Mouse (Mus musculus) bone marrow, adult 2 months (tissue): ENCODE results near the gene Arhgap21. TPM values are rescaled to one million over a fixed set of nuclear protein-coding genes. Genes with fewer than 3 reads are reported as not detected.

Experiments
- H3K27ac ChIP-seq: fragments of 200-500 bp; 2 replicates; pipeline ENCODE4 v1.5.1; 2012; ENCODE audit warnings: low read depth, mild to moderate bottlenecking, control low read depth, inconsistent platforms, low read length; ENCODE audit not compliant: control insufficient read depth, poor library complexity, insufficient read depth
- H3K4me1 ChIP-seq: fragments of 200-500 bp; 2 replicates; pipeline ENCODE4 v1.6.1; 2011; ENCODE audit warnings: low read length; ENCODE audit not compliant: control insufficient read depth, insufficient read depth
- H3K4me3 ChIP-seq: fragments of 200-500 bp; replicated peaks from 2 replicates; pipeline ENCODE3; 2011; ENCODE audit warnings: mild to moderate bottlenecking, low read depth, low read length, control low read depth; ENCODE audit not compliant: control insufficient read depth
- CTCF ChIP-seq: fragments of 200-500 bp; IDR thresholded peaks from 2 replicates; pipeline ENCODE4 v1.5.1; 2011; ENCODE audit warnings: low read length, control low read depth; ENCODE audit not compliant: control insufficient read depth, insufficient read depth
- POLR2A ChIP-seq: fragments of 200-500 bp; IDR thresholded peaks from 2 replicates; pipeline ENCODE4 v1.6.1; 2011; ENCODE audit warnings: low read depth, mild to moderate bottlenecking, control low read depth, low read length, borderline replicate concordance; ENCODE audit not compliant: control insufficient read depth
- WGBS: fragments of 180-500 bp; shearing (Covaris S2); methylation state at CpG from one replicate; pipeline ENCODE4 v1.1.7; 2018; 5-methylcytosine and 5-hydroxymethylcytosine counted together
- polyA plus RNA-seq: library from polyadenylated mRNA; stranded (reverse); fragments of >200 nt; gene quantifications from 2 replicates; pipeline ENCODE4 v1.2.4, GENCODE M21; 2011; ENCODE audit warnings: low replicate concordance; ENCODE audit not compliant: missing spikeins, insufficient read depth, insufficient read length

The Arhgap21 gene
- polyA plus RNA-seq, 1 experiment, result 22.6 TPM

- peak overlapping the region; percentile 62 for H3K4me3 ChIP-seq
- under 1% methylated on average over 49 of the region's 49 CpGs for WGBS
- TF ChIP-seq POLR2A (peak; percentile 94; the same call in 1 of the 2 replicates), CTCF (no peak)
- peak overlapping the region; percentile 95 for H3K27ac ChIP-seq
- no peaks in the 10 kb centered on the region for H3K4me1 ChIP-seq
Measured at GRCm38 (mm10) chr2:20969201-20970200, 820 bp upstream of the Arhgap21 start.

DNA sequence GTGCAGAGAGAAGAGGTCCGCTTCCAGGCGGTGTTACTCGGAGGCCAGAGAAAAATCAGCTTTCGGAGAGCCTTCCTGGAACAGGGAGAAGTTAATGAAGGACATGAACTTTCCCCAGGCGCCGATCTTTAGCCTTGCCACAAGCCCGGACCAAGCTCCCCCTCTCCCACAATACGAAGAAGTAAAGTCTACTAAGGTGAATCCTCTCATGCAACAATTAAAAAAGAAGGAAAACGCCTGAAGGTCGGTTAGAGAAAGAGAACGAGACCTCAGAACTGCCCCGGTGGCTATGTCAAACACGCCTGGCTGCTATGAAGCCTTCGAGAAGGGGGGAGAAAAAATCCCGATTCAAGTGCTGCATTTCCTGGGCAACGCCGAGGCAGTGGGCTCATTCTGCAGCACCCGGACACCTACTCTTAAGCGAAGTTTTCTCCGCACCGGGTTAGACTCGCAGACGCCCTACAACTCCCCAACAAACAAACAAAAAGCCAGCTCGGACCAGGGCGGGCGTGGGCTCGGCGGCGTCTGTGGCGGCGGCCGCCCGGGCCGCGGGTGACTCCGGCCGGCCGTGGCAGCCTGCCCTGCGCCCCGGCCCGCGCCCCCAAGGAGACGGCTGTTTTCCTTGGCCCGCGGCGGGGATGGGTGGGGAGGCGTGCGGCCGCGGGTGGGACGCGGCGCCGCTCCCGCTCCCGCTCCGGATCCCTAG is 882 bp downstream of the Arhgap21 start:
- no peak for TF ChIP-seq CTCF
- TF ChIP-seq POLR2A, result no peak; the same call in 1 of the 2 replicates
- WGBS, result 1% methylated on average over 57 of the region's 57 CpGs
- H3K27ac ChIP-seq, result peak overlapping the region; percentile 95
- H3K4me3 ChIP-seq, result peak overlapping the region; percentile 62
- no peaks in the 10 kb centered on the region for H3K4me1 ChIP-seq

DNA sequence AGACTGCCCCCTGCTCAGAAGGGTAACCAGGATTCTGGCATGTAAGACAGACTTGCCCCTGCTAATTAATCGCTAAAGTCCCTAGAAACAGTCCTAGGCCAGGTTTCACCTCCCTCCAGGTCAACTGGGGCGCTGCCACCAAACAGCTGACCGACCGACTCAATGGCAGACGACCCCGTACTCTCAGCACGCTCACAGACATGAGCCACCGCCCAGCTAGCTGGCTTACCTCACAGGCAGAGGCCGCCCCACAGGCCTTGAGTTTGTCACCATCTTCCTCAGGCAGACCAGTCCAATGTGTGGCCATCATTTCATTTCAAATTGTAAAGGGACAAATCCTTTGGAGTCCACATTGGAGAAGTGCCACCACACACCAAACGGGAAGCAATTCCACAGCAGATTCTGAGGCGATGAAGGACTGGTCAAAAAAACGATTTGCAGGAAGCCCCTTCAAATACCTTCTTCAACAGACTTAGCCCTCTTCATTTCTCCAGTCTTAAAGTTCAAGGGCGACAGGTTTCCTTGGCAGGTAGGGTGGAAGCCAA is 1.5 kb downstream of the Arhgap21 start:
- no peak for TF ChIP-seq POLR2A
- TF ChIP-seq CTCF, result no peak
- Histone ChIP-seq H3K4me3 (peak overlapping the region; percentile 62), H3K4me1 (peaks cover 1% of the 10 kb centered on the region; the same call in 1 of the 2 replicates), H3K27ac (peak overlapping the region; percentile 20; the same call in 1 of the 2 replicates)
- 23% methylated on average over 13 of the region's 13 CpGs for WGBS

DNA sequence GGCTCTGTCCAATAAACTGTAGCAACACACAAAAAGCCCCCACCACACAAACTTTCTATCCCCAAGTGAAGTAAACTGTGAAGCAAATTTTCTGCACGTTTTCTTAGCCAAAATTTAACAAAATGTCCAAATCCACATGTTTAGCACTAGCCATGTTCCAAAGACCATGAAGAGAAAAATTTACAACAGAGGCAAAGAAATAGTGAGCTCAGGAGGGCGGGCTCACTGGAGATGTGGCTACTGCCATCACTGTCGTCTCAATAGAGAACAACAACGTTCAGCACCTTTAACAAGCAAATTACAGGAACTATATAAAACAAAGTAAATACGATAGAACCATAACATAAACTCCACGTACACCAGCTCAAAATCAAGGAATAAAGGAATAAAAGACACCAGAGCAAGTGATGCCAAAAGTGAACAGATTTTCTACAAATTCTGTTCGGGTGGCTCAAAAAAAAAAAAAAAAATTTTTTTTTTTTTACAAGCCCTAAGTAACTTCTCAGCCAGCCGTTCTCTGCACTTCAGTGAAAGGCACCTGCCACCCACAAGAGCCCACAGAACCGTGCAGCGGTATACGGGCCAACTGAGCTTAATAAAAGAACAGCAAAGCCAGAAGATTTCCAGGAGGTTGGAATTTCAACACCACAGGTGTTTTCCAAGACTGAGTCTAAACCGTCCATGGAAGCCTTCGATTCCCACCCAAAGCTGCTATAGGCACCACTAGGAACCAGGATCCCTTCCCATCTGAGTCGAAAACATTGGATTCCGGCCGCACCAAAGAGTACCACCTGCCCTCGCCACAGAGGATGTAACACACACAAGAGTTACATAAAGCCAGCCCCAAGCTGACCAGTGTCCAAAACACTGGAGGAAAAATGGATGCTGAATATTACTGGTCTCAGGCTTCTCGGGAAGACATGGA is 2.2 kb downstream of the Arhgap21 start:
- Histone ChIP-seq H3K4me3 (peak overlapping the region; percentile 62), H3K4me1 (peaks cover 4% of the 10 kb centered on the region; the same call in 1 of the 2 replicates), H3K27ac (peak overlapping the region; percentile 20; the same call in 1 of the 2 replicates)
- TF ChIP-seq CTCF, result no peak
- TF ChIP-seq POLR2A, result no peak
- 60% methylated on average over 18 of the region's 18 CpGs for WGBS

DNA sequence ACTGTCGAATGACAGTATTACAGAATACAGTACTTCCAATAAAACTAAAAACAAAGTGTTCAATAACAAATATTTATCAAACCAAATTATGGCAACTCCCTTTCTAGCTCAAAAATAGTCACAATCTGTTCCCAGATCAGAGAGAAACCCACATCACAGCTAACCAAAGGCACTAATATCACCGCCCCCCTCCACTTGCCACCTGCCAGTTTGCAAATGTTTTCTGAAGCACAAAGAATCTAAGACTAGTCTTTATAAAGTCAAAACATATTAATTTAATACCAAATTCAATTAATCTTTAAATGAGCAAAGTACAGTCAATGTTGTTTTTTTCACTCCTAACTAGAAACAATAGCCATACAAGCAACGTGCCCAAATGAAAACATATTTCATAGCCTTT is 3.3 kb downstream of the Arhgap21 start:
- H3K4me3 ChIP-seq, result no peak overlapping the region
- no peak overlapping the region for H3K27ac ChIP-seq
- no peak for TF ChIP-seq POLR2A
- no peak for TF ChIP-seq CTCF
- WGBS, result 72% methylated on average over 3 of the region's 3 CpGs
- H3K4me1 ChIP-seq, result peaks cover 4% of the 10 kb centered on the region; the same call in 1 of the 2 replicates

- H3K27ac ChIP-seq, result no peak overlapping the region
- H3K4me1 ChIP-seq, result peaks cover 4% of the 10 kb centered on the region; the same call in 1 of the 2 replicates
- H3K4me3 ChIP-seq, result no peak overlapping the region
- TF ChIP-seq POLR2A (no peak), CTCF (no peak)
Measured at GRCm38 (mm10) chr2:20964461-20964860, 4.2 kb downstream of the Arhgap21 start.

GRCm38 (mm10) chr2:20963226-20963805 is 5.4 kb downstream of the Arhgap21 start:
- TF ChIP-seq CTCF, result no peak
- no peak for TF ChIP-seq POLR2A
- WGBS, result 64% methylated on average over 5 of the region's 5 CpGs
- no peak overlapping the region for H3K27ac ChIP-seq
- peaks cover 4% of the 10 kb centered on the region; the same call in 1 of the 2 replicates for H3K4me1 ChIP-seq
- H3K4me3 ChIP-seq, result no peak overlapping the region
